Mouse (Mus musculus): ENCODE data around the gene Zap70. TPM values are rescaled to one million over a fixed set of nuclear protein-coding genes. Genes with fewer than 3 reads are reported as not detected.

Zap70 gene
- 2.5 and 5.0 TPM in 2 replicates for total RNA-seq (2012; rRNA removed)

DNA sequence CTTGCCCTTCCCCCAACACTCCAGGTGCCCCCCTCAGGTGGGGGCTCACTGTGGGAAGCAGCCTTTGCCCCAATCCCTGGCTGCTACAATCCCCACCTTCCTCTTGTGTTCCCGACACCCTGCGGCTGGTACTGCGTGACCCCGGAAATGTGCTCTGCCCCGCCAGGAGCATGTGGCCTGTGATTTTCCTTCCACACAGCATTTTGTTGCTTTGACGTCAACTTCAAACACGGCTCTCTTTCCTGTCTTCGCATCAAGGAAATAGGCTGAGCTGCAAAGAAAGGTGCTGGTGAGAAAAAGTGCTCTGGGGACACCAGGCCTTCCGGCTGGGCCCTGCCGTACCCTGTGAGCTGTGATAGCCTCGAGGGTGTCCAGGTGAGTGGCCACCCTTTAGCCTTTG is at the start of gene Zap70:
Gene Zap70 (plus strand): TSS at position 231 of the 400 bp plus-strand sequence.
- no peaks in the 10 kb centered on the region for H3K36me3 ChIP-seq (ENCODE audit: control insufficient read depth, insufficient read depth, low read length, poor library complexity, severe bottlenecking)
- H3K27ac ChIP-seq (ENCODE audit: insufficient read depth, low read depth, low read length, poor library complexity, severe bottlenecking), result no peak within 1 kb of the TSS
- H3K4me1 ChIP-seq (ENCODE audit: control insufficient read depth in 2 of 2, insufficient read depth in 2 of 2, low read length in 2 of 2, poor library complexity in 1 of 2), result peaks cover 1 to 4% of the 10 kb centered on the region in 2 experiments; a peak in 2 of 4 replicates
- TF ChIP-seq ZC3H11A (IDR thresholded peaks at IDR 0.05; ENCODE audit: borderline replicate concordance, low read depth, low read length), result no peak
- no peak for TF ChIP-seq HCFC1 (IDR thresholded peaks at IDR 0.05; ENCODE audit: borderline replicate concordance, insufficient read depth, low read length)
- no peak for TF ChIP-seq MAFK (IDR thresholded peaks at IDR 0.05; ENCODE audit: insufficient read depth, low read depth, low read length)
- TF ChIP-seq ZNF384 (IDR thresholded peaks at IDR 0.05; ENCODE audit: low read depth, low read length), result no peak
- no peak for TF ChIP-seq CHD2 (IDR thresholded peaks at IDR 0.05; ENCODE audit: low read depth, low read length)
- DNase-seq (ENCODE audit: low read depth, low spot score), result no peak
- no peak within 1 kb of the TSS for H3K9ac ChIP-seq (ENCODE audit: insufficient read depth, low read depth, low read length, poor library complexity, severe bottlenecking)
- H3K4me3 ChIP-seq (ENCODE audit: insufficient read depth in 1 of 2, low read depth in 1 of 2, low read length in 2 of 2, poor library complexity in 1 of 2, severe bottlenecking in 1 of 2), result no peak within 1 kb of the TSS
- H3K9me3 ChIP-seq (ENCODE audit: control insufficient read depth, insufficient read depth, low read depth, low read length), result no peaks in the 10 kb centered on the region
- in situ Hi-C loops (cut with MboI; ENCODE audit: low sequenced_read_pairs in 2 of 2, unreplicated experiment in 2 of 2), result no loop called here

DNA sequence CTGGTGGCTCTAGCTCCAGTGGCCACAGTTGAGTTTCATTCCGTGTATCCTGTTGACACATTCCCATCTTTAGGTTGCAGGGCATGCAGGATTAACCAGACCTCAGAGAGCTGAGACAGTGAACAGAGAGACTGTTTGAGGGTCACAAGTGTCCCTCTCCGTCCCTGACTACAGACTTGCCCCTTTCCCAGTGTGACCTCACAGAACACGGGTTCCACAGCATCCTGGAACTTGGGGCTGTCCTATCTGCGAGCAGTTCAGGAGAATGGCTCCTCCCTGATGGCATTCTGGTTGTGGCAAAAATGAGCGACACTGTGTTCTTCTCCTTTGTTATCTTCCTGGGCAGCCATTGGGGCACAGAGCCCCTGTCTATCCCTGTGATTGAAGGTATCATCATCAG is 47.3 kb upstream of the Zap70 start, which contains the start of gene Actr1b:
Gene Actr1b (minus strand): TSS at position 112 of the 400 bp plus-strand sequence.
- H3K9me3 ChIP-seq (ENCODE audit: control insufficient read depth, insufficient read depth, low read depth, low read length), result no peaks in the 10 kb centered on the region
- H3K27ac ChIP-seq (ENCODE audit: insufficient read depth, low read depth, low read length, poor library complexity, severe bottlenecking), result no peak within 1 kb of the TSS
- TF ChIP-seq ZNF384 (IDR thresholded peaks at IDR 0.05; ENCODE audit: low read depth, low read length) (no peak), HCFC1 (IDR thresholded peaks at IDR 0.05; ENCODE audit: borderline replicate concordance, insufficient read depth, low read length) (no peak), MAFK (IDR thresholded peaks at IDR 0.05; ENCODE audit: insufficient read depth, low read depth, low read length) (no peak), CHD2 (IDR thresholded peaks at IDR 0.05; ENCODE audit: low read depth, low read length) (no peak), ZC3H11A (IDR thresholded peaks at IDR 0.05; ENCODE audit: borderline replicate concordance, low read depth, low read length) (no peak)
- no peak within 1 kb of the TSS for H3K4me3 ChIP-seq (ENCODE audit: insufficient read depth in 1 of 2, low read depth in 1 of 2, low read length in 2 of 2, poor library complexity in 1 of 2, severe bottlenecking in 1 of 2)
- H3K36me3 ChIP-seq (ENCODE audit: control insufficient read depth, insufficient read depth, low read length, poor library complexity, severe bottlenecking), result no peaks in the 10 kb centered on the region
- in situ Hi-C loops (cut with MboI; ENCODE audit: low sequenced_read_pairs in 2 of 2, unreplicated experiment in 2 of 2), result no loop called here
- no peak for DNase-seq (ENCODE audit: low read depth, low spot score)
- no peaks in the 10 kb centered on the region for H3K4me1 ChIP-seq (ENCODE audit: control insufficient read depth in 2 of 2, insufficient read depth in 2 of 2, low read length in 2 of 2, poor library complexity in 1 of 2)
- no peak within 1 kb of the TSS for H3K9ac ChIP-seq (ENCODE audit: insufficient read depth, low read depth, low read length, poor library complexity, severe bottlenecking)

DNA sequence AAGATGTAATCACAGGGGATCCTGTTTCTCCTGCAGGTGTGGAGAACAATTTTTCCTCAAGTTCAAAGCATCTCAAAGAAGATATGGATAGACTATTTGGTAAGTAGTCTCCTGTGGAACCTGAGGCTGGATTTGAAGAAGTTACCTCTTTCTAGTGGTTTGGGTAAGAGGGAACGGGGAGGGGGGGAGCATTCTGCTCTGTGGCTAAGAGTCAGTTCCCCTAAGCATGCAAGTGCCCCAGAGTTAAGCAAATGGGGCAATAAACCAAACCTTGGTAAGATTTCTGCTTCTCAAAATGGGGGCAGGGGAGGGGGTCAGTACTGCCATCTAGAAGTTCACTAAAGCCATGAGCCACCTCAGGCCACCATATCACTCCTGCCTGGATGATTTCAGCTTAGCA is 42.8 kb upstream of the Zap70 start:
- H3K9me3 ChIP-seq (ENCODE audit: control insufficient read depth, insufficient read depth, low read depth, low read length), result no peaks in the 10 kb centered on the region
- H3K27ac ChIP-seq (ENCODE audit: insufficient read depth, low read depth, low read length, poor library complexity, severe bottlenecking), result no peak overlapping the region
- TF ChIP-seq CHD2 (IDR thresholded peaks at IDR 0.05; ENCODE audit: low read depth, low read length), result no peak
- TF ChIP-seq ZNF384 (IDR thresholded peaks at IDR 0.05; ENCODE audit: low read depth, low read length), result no peak
- no peak for TF ChIP-seq ZC3H11A (IDR thresholded peaks at IDR 0.05; ENCODE audit: borderline replicate concordance, low read depth, low read length)
- TF ChIP-seq MAFK (IDR thresholded peaks at IDR 0.05; ENCODE audit: insufficient read depth, low read depth, low read length), result no peak
- TF ChIP-seq HCFC1 (IDR thresholded peaks at IDR 0.05; ENCODE audit: borderline replicate concordance, insufficient read depth, low read length), result no peak
- no peaks in the 10 kb centered on the region for H3K36me3 ChIP-seq (ENCODE audit: control insufficient read depth, insufficient read depth, low read length, poor library complexity, severe bottlenecking)
- no peak for DNase-seq (ENCODE audit: low read depth, low spot score)
- no peaks in the 10 kb centered on the region for H3K4me1 ChIP-seq (ENCODE audit: control insufficient read depth in 2 of 2, insufficient read depth in 2 of 2, low read length in 2 of 2, poor library complexity in 1 of 2)
- H3K9ac ChIP-seq (ENCODE audit: insufficient read depth, low read depth, low read length, poor library complexity, severe bottlenecking), result no peak overlapping the region
- in situ Hi-C loops (cut with MboI; ENCODE audit: low sequenced_read_pairs in 2 of 2, unreplicated experiment in 2 of 2), result no loop called here
- H3K4me3 ChIP-seq (ENCODE audit: insufficient read depth in 1 of 2, low read depth in 1 of 2, low read length in 2 of 2, poor library complexity in 1 of 2, severe bottlenecking in 1 of 2), result no peak overlapping the region

DNA sequence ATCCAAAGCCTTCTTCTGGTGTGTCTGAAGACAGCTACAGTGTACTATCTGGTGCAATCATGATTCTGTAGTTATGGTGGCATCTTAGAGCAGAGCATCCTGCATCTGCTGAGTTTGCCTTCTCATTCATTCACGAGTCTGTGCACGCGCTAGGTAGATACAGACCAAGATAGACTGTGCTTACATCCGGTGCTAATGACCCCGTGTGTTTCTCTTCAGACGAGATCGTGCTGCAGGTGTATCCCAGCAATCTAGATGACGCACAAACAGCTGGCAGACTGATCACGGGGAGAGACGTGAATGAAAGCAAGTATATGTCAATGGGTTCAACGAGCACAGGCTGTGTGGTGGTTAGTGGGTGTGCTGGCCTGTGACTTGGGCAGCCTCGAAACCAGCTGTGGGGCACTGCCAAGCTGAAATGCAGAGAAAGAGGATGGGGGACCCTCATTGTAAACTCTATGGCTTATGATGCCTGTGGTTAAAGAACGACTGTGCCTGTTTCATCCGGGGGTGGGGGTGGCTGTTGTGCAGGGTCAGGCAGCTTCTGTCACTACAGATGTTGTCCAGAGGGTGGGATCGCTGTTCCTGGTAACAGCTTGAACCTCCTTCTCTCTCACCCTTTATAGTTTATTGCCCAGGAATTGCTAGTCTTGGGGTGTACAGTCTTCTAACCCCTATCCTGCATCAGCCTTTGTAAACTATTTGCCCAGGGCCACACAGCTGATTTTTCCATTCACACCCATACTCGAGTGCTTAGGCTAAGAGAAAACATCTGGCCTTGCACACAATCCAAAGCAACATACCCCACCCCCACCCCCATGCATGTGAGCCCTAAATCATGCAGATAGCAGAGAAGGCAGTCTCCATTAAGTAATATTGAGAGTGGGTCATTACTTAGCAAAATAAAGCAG is 38.2 kb upstream of the Zap70 start:
- Histone ChIP-seq H3K9ac (ENCODE audit: insufficient read depth, low read depth, low read length, poor library complexity, severe bottlenecking) (no peak overlapping the region), H3K4me1 (ENCODE audit: control insufficient read depth in 2 of 2, insufficient read depth in 2 of 2, low read length in 2 of 2, poor library complexity in 1 of 2) (no peaks in the 10 kb centered on the region), H3K27ac (ENCODE audit: insufficient read depth, low read depth, low read length, poor library complexity, severe bottlenecking) (no peak overlapping the region), H3K4me3 (ENCODE audit: insufficient read depth in 1 of 2, low read depth in 1 of 2, low read length in 2 of 2, poor library complexity in 1 of 2, severe bottlenecking in 1 of 2) (no peak overlapping the region), H3K9me3 (ENCODE audit: control insufficient read depth, insufficient read depth, low read depth, low read length) (no peaks in the 10 kb centered on the region), H3K36me3 (ENCODE audit: control insufficient read depth, insufficient read depth, low read length, poor library complexity, severe bottlenecking) (no peaks in the 10 kb centered on the region)
- in situ Hi-C loops (cut with MboI; ENCODE audit: low sequenced_read_pairs in 2 of 2, unreplicated experiment in 2 of 2), result no loop called here
- TF ChIP-seq HCFC1 (IDR thresholded peaks at IDR 0.05; ENCODE audit: borderline replicate concordance, insufficient read depth, low read length) (no peak), ZC3H11A (IDR thresholded peaks at IDR 0.05; ENCODE audit: borderline replicate concordance, low read depth, low read length) (no peak), CHD2 (IDR thresholded peaks at IDR 0.05; ENCODE audit: low read depth, low read length) (no peak), ZNF384 (IDR thresholded peaks at IDR 0.05; ENCODE audit: low read depth, low read length) (no peak), MAFK (IDR thresholded peaks at IDR 0.05; ENCODE audit: insufficient read depth, low read depth, low read length) (no peak)
- DNase-seq (ENCODE audit: low read depth, low spot score), result no peak

Measured in ES-E14 (cell line).